Mouse (Mus musculus) liver, embryonic 14.5 days (tissue): ENCODE data around the gene Msl1.

Experiments
- CTCF ChIP-seq: IDR thresholded peaks from 2 replicates; pipeline ENCODE4 v1.5.1; 2016; ENCODE audit warnings: antibody characterized with exemption, low read depth, control low read depth
- EP300 ChIP-seq: IDR thresholded peaks from 2 replicates; pipeline ENCODE4 v1.6.1; 2016; ENCODE audit warnings: antibody characterized with exemption, low read depth

GRCm38 (mm10) chr11:98816706-98817239, 21.5 kb downstream of the Msl1 start:
- no peak for TF ChIP-seq CTCF
- TF ChIP-seq EP300: no peak
